Mouse (Mus musculus) layer of hippocampus, adult 2 months (tissue): ENCODE measurements around the gene E2f4. TPM values are rescaled to one million over a fixed set of nuclear protein-coding genes. Genes with fewer than 3 reads are reported as not detected.

ENCODE experiments used
- DNase-seq, 2 experiments: peaks; one replicate each; pipeline ENCODE4 v3.0.0; 2022; ENCODE audit warnings: low spot score in 2 of 2
- H3K27ac ChIP-seq: fragments of 200-600 bp; 2 replicates; pipeline ENCODE4 v1.8.1; 2022
- H3K4me3 ChIP-seq: fragments of 200-600 bp; 2 replicates; pipeline ENCODE4 v1.8.1; 2022; ENCODE audit warnings: mild to moderate bottlenecking
- CTCF ChIP-seq: fragments of 200-600 bp; conservative IDR thresholded peaks from 2 replicates; pipeline ENCODE4 v1.8.1; 2022; ENCODE audit warnings: antibody characterized with exemption, mild to moderate bottlenecking, moderate library complexity
- total RNA-seq, 2 experiments: library from RNA; stranded (reverse); gene quantifications; 2 replicates each; pipeline ENCODE4 v1.2.3; 2021

E2f4 gene
- total RNA-seq, 2 experiments from 2014 or later, result 36.1 to 39.0 TPM

DNA sequence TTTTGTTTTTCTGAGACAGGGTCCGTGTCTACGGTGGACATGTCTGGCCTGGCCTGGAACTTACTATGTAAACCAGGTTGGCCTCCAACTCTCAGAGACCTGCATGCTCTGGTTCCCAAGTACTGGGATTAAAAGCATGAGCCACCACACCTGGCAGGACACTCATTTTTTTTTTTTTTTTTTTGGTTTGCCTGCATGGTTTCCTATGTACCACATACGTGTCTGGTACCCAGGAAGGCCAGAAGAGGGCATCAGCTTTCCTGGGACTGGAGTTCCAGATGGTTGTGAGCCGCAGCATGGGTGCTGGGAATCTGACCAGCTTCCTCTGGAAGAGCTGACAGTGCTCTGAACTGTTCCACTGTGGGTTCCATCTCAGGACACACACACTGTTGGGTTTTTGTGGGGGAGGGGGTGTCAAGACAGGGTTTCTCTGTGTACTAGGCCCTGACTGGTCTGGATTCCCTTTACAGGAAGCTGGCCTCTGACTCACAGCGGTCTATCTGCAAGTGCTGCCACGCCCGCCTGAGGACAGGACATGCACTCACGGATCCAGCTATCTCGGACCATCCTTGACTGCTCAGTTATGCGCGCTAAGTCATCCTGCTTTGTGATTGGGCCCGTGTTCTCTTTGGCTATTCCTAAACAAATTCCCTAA is 36.0 kb upstream of the E2f4 start:
- Histone ChIP-seq H3K4me3 (no peak overlapping the region), H3K27ac (no peak overlapping the region)
- TF ChIP-seq CTCF, result no peak
- no peak for DNase-seq

DNA sequence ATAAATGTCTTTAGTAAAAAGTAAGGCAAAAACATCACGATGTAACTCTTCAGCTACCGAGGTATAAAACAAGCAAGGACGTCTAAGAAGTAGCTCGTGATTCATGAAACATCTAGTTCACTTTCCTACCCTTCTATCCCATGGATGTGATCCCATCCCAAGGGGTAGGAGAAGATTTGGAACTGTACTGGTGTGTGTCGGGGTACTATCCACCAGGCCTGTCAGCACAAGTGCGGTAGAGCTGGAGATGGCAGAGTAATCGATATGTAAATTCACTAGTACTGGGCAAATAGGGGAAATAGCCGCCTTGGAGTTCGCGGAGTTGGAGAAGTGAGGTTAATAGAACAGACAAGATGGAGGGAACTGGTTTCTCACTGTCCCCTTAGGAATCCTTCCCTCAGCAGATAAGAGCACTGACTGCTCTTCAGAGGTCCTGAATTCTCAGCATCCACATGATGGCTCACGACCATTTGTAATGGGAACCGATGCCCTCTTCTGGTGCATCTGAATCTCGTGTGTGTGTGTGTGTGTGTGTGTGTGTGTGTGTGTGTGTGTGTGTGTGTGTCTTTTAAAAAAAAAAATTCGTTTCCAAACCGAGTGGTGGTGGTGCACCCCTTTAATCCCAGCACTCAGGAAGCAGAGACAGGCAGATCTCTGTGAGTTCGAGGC is 34.1 kb upstream of the E2f4 start:
- no peak for TF ChIP-seq CTCF
- H3K27ac ChIP-seq, result no peak overlapping the region
- no peak for DNase-seq
- no peak overlapping the region for H3K4me3 ChIP-seq

DNA sequence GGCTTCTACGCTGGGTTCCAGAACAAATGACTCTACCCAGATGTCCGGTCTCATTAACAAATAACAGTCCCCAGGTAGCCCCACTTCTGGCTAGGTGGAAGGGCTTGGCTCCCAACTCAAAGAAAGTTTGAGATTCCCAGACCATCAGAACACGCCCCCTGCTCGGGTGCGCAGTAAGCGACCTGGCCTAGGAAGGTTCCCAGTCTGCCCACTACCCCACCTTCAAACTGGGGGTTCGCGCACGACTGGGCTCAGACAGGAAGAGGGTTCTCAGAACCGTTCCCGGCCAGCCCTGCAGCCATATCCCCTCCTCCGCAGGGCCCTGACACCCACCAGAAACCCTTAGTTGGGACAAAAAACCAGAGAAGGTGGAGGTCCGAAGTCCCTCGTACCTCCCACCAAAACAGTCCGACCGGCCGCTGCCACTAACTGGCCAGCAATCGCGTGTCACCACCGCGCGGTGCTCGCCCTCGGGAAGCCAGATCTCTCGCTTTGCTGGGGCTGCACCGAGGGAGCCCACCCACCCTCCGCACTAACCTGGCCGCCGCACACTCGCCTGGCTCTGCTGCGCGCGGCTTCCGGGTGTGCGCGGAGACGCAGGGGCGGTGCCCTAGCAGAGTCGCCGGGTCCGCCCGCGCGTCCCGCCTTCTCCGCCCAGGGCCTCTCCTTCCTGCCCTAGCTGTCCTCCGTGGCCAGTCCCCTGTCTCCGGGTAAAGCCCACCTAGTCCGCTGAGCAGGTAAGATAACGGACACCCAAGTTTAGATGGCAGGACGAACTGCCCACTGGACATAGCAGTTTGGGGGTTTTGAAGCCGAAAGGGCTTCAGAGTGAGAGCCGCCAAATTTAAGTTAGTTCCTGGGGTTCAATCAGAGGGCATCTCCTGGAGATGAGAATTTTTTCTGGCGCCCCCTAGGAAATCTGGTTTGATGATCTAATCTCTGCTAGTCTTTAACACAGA is 33.2 kb upstream of the E2f4 start, which contains the start of the genes Tradd and Fbxl8:
Tradd (minus strand) TSS at position 586 of the 959 bp plus-strand sequence.
Fbxl8 (plus strand) TSS at position 625 of the 959 bp plus-strand sequence.
- peak within 1 kb of the TSS; percentile 59; the same call in 1 of the 2 replicates for H3K27ac ChIP-seq
- peak within 1 kb of the TSS; percentile 71 for H3K4me3 ChIP-seq
- no peak for DNase-seq
- peak; percentile 32 for TF ChIP-seq CTCF

DNA sequence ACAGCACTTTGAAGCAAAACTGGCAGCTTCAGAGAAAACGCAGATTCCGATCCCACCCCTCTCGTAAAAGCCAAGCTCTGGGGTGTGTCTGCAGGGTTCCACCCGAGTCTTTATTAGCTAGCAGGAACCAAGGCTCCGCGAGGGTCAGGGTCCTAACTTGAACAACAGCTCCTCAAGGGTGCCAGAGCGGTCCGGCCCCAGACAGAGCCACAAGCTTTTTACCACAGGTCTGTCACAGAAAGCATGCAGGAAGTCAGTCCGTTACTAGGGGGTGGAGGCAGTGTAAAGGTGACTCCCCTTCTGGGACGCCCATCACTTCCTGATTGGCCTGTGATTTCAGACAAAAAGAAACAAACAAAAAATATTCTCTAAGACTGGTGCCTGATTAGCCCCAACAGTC is 32.3 kb upstream of the E2f4 start:
- no peak for DNase-seq
- no peak overlapping the region for H3K27ac ChIP-seq
- peak overlapping the region; percentile 71 for H3K4me3 ChIP-seq
- no peak for TF ChIP-seq CTCF

DNA sequence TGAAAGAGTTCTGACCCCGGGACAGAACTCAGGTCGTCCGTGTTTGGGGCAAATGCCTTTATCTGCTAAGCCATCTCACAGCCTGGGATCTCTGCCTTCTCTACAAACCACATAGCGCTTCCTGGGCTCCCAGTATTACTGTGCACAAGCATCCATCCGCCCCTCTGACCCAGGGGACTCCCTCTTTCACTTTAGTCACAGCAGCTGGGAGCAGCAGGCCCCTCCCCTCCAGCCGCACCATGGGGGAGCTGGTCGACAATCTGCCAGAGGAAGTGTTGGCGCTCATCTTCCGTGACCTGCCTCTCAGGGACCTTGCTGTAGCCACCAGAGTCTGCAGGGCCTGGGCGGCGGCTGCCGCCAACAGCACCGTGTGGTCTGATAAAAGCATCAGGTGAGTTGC is 30.7 kb upstream of the E2f4 start:
- TF ChIP-seq CTCF, result no peak
- Histone ChIP-seq H3K27ac (no peak overlapping the region), H3K4me3 (no peak overlapping the region)
- no peak for DNase-seq

DNA sequence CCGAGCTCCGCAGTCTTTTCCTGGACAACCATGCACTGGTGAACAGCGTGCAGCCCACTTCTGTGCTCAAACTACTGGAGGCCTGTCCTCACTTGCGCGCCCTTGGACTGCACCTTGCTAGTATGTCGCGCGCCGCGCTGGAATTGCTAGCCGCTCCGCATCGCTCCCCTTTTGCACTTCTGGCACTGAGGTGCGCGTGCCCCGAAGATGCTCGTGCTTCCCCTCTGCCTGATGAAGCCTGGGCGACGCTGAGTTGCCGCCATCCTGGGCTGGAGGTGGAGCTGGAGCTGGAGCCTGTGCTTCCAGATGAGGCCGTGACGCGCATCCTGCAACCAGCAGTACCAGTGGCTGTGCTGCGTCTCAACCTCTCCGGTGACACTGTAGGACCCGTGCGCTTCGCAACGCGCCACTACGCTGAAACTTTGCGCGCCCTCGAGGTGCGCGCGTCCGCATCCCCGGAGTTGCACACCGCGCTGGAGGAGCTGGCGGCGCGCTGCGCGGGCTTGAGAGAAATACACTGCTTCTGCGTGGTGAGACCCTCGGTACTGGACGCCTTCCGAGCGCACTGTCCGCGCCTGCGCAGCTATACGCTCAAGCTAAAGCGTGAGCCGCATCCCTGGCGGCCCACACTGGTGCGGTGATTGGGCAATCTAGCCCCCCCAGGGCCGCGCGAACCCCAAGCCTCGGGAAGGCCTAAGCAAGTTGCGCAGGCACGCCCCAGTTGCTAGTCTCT is 29.0 kb upstream of the E2f4 start:
- peak; percentile 75 to 84 for DNase-seq
- no peak for TF ChIP-seq CTCF
- Histone ChIP-seq H3K27ac (peak overlapping the region; percentile 80), H3K4me3 (peak overlapping the region; percentile 60)

DNA sequence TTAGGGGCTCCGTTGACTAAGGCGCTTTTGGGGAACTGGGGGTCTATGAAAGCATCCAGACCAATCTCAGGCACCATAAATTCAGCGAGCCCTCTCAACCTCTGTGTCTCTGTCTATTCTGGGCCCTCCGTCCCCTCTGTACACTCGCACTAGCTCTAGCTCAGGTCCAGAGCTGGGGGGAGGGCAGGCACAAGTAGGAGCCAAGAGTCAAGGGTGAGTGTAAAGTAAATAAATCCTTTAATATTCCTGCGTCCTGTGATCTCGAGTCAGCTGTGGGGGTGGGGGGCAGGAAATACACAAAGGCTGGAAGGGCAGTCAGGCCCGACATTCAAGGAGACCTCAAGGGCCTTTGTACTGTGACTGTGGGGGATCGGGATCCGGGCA is 28.4 kb upstream of the E2f4 start:
- Histone ChIP-seq H3K27ac (peak overlapping the region; percentile 80), H3K4me3 (peak overlapping the region; percentile 60)
- no peak for DNase-seq
- no peak for TF ChIP-seq CTCF

DNA sequence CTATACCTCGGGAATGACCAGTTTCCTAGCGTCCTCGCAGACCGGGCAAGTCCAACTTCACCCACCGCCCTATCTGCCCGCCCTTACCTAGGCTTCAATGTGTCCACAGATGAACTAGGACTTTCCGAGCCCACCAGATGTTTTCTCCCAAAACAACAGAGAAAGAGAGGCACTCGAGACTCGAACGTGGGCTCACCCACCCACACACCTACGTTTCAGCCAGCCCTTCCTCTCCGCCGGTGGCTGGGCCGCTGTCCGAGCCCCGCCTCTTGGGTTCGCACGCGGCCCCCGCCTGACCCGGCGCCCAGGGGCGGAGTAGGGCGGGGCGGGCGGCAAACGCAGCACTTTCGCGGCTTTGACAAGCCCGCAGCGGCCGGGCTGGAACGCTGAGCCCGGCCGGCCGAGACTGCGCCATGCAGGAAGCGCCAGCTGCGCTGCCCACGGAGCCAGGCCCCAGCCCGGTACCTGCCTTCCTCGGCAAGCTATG is 28.0 kb upstream of the E2f4 start, which contains the start of gene Hsf4:
Hsf4 (plus strand) TSS at position 341 of the 487 bp plus-strand sequence.
- DNase-seq, result peak in 1 of 2 experiments; percentile 41
- no peak for TF ChIP-seq CTCF
- peak within 1 kb of the TSS; percentile 60 for H3K4me3 ChIP-seq
- peak within 1 kb of the TSS; percentile 80 for H3K27ac ChIP-seq

DNA sequence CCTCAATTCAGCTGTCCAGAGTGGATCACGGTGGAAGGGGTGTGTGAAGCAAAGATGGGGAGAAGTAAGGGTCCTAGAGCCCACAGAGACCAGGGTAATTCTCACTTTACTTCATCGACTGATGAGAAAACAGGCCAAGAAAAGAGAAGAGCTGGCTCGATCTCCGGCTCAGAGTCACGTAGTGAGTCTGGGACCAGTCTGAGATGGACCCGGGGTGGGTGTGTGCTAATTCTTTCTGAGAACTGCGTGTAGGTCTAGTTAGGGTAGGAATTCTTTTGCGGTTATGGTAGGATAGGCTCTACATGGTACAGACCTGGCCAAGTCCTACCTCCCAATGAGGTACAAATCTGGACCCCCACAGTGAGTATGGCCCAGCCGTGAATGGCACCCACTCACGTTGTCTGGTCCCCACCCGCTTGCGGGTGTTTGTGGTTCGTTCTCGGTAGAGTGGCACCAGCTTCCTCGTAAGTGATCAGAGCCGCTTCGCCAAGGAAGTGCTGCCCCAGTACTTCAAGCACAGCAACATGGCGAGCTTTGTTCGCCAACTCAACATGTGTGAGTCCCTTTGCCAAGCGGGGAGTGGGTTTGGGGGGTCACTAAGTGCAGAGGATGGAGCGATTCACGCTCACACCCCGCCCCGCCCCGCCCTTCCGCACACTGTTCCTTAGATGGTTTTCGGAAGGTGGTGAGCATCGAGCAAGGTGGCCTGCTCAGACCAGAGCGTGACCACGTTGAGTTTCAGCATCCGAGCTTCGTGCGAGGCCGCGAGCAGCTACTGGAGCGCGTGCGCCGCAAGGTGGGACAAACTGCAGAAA is 27.2 kb upstream of the E2f4 start:
- Histone ChIP-seq H3K27ac (peak overlapping the region; percentile 80), H3K4me3 (peak overlapping the region; percentile 60)
- TF ChIP-seq CTCF, result no peak
- DNase-seq, result no peak

DNA sequence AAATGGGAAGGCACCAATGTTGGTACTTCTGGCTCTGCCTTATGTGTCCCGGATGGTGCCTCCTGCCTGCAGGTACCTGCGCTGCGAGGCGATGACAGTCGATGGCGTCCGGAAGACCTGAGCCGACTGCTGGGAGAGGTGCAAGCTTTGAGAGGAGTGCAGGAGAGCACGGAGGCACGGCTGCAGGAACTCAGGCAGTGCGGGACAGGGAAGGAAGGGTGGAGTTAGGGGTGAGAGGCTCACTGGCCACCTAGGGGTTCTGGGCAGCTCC is 26.6 kb upstream of the E2f4 start:
- no peak overlapping the region for H3K4me3 ChIP-seq
- H3K27ac ChIP-seq, result no peak overlapping the region
- TF ChIP-seq CTCF, result no peak
- DNase-seq, result no peak

DNA sequence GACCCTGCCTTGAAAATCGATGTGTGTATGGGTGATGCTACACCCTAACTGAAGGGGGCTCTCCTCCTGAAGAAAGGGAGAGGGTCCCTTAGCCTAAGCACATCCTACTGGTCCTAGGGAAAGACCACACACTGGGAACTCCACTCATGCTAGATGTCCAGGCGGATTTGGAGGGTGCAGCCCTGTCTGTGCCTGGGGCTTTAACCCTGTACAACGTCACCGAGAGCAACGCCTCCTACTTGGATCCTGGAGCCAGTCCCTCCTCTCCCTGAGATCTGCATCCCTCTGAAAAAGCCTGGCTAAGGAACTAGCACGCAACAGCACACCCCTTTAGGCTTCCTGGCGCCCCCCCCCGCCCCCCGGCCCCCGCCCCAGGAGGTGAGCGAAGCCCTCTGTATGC is 22.1 kb upstream of the E2f4 start:
- Histone ChIP-seq H3K4me3 (peak overlapping the region; percentile 54; the same call in 1 of the 2 replicates), H3K27ac (no peak overlapping the region)
- DNase-seq, result no peak
- peak; percentile 36 for TF ChIP-seq CTCF
